Mouse (Mus musculus) C2C12 (cell line): ENCODE measurements at regions not wholly inside any gene's neighbourhood (a gene's known extent, or its start where the extent isn't known, plus 50 kb on each side); places are given as distances from the start of the nearest gene placed in this dataset.

ENCODE experiments used
- CEBPB ChIP-seq: IDR thresholded peaks from one replicate; pipeline ENCODE4 v1.6.1; 2011; ENCODE audit warnings: low read depth, mild to moderate bottlenecking, control low read depth, moderate library complexity
- CTCF ChIP-seq: IDR thresholded peaks from one replicate; pipeline ENCODE4 v1.5.1; 2011; ENCODE audit not compliant: control insufficient read depth, insufficient read depth, insufficient read length
- FOSL1 ChIP-seq: IDR thresholded peaks from one replicate; pipeline ENCODE4 v1.8.0; 2011; ENCODE audit warnings: mild to moderate bottlenecking, low read length; ENCODE audit not compliant: poor library complexity, insufficient read depth, severe bottlenecking
- MAX ChIP-seq: IDR thresholded peaks from one replicate; pipeline ENCODE4 v1.6.1; 2011; ENCODE audit warnings: mild to moderate bottlenecking, control low read depth
- MYOD1 ChIP-seq: IDR thresholded peaks from one replicate; pipeline ENCODE4 v1.6.1; 2011; ENCODE audit warnings: low read depth; ENCODE audit not compliant: control insufficient read depth, insufficient read length
- USF1 ChIP-seq: IDR thresholded peaks from one replicate; pipeline ENCODE4 v1.6.1; 2011; ENCODE audit warnings: low read depth, mild to moderate bottlenecking, control low read depth, moderate library complexity

DNA sequence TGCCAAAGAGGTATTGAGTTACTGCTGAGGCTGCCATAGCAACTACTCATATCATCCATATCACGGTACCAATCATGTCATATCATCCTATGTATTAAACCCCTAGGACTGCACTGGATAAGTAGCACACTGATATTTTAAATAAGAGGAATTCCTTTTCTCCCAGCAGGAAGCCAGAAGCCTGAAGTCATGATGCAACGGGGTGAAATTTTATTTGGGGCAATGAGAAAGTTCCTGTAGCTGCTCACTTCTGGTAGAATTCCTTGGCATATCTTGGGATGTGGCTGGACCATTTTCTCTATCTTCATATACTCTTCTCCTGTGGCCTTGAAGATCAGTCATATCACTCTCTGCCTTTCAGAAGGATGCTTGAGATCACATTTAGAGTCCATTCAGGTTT, 87.3 kb upstream of the 4933402D24Rik start:
- TF ChIP-seq CTCF: no peak
- no peak for TF ChIP-seq USF1
- TF ChIP-seq MAX: no peak
- TF ChIP-seq CEBPB: no peak
- no peak for TF ChIP-seq FOSL1
- TF ChIP-seq MYOD1: no peak
